Mouse (Mus musculus): ENCODE results near the gene Taar7d. TPM values are rescaled to one million over a fixed set of nuclear protein-coding genes. Genes with fewer than 3 reads are reported as not detected.

The Taar7d gene
- polyA plus RNA-seq, 1 experiment from 2014 or later: not detected

- no peak for TF ChIP-seq CTCF (IDR thresholded peaks at IDR 0.05; ENCODE audit: low read depth)
- no peak for TF ChIP-seq EP300 (IDR thresholded peaks at IDR 0.05; ENCODE audit: low read depth)
- no peaks in the 10 kb centered on the region for H3K36me3 ChIP-seq (replicated peaks; ENCODE audit: insufficient read depth, low read length)
- DNase-seq (no peak), ATAC-seq (no peak)
- no peak within 1 kb of the TSS for H3K27ac ChIP-seq (ENCODE audit: low read depth)
- no peak within 1 kb of the TSS for H3K4me3 ChIP-seq (ENCODE audit: low read depth, low read length)
- no peaks in the 10 kb centered on the region for H3K9me3 ChIP-seq (ENCODE audit: low read length)
- no peak within 1 kb of the TSS for H3K4me2 ChIP-seq (ENCODE audit: low read depth, low read length)
- H3K9ac ChIP-seq (replicated peaks): no peak within 1 kb of the TSS
- WGBS (ENCODE audit: insufficient replicate concordance): 74% methylated on average over 1 of the region's 1 CpGs
- H3K27me3 ChIP-seq (ENCODE audit: insufficient read depth, low read length): no peaks in the 10 kb centered on the region
- H3K4me1 ChIP-seq (ENCODE audit: insufficient read depth): no peaks in the 10 kb centered on the region
These were observed 27.4 kb upstream of the Taar7d start, which contains the start of gene Taar7b for GRCm38 (mm10) chr10:23999639-24000038. Gene Taar7b (plus strand): TSS chr10:23999939.

GRCm38 (mm10) chr10:24006442-24006841 is 20.6 kb upstream of the Taar7d start:
- TF ChIP-seq CTCF (IDR thresholded peaks at IDR 0.05; ENCODE audit: low read depth) (no peak), EP300 (IDR thresholded peaks at IDR 0.05; ENCODE audit: low read depth) (no peak)

GRCm38 (mm10) chr10:24007034-24007433 is 20.0 kb upstream of the Taar7d start:
- Histone ChIP-seq H3K9ac (replicated peaks) (no peak overlapping the region), H3K9me3 (ENCODE audit: low read length) (no peaks in the 10 kb centered on the region), H3K4me2 (ENCODE audit: low read depth, low read length) (no peak overlapping the region), H3K36me3 (replicated peaks; ENCODE audit: insufficient read depth, low read length) (no peaks in the 10 kb centered on the region), H3K27me3 (ENCODE audit: insufficient read depth, low read length) (no peaks in the 10 kb centered on the region), H3K4me1 (ENCODE audit: insufficient read depth) (no peaks in the 10 kb centered on the region), H3K4me3 (ENCODE audit: low read depth, low read length) (no peak overlapping the region), H3K27ac (ENCODE audit: low read depth) (no peak overlapping the region)
- peak; percentile 28; the same call in 1 of the 2 replicates for TF ChIP-seq EP300 (IDR thresholded peaks at IDR 0.05; ENCODE audit: low read depth)
- no peak for TF ChIP-seq CTCF (IDR thresholded peaks at IDR 0.05; ENCODE audit: low read depth)
- DNase-seq: no peak
- 40% methylated on average over 2 of the region's 2 CpGs for WGBS (ENCODE audit: insufficient replicate concordance)
- ATAC-seq: no peak

More at GRCm38 (mm10) chr10:24006442-24006841, 20.6 kb upstream of the Taar7d start:
- Histone ChIP-seq H3K9ac (replicated peaks) (no peak overlapping the region), H3K27ac (ENCODE audit: low read depth) (no peak overlapping the region), H3K9me3 (ENCODE audit: low read length) (no peaks in the 10 kb centered on the region), H3K36me3 (replicated peaks; ENCODE audit: insufficient read depth, low read length) (no peaks in the 10 kb centered on the region), H3K4me2 (ENCODE audit: low read depth, low read length) (no peak overlapping the region), H3K4me3 (ENCODE audit: low read depth, low read length) (no peak overlapping the region), H3K27me3 (ENCODE audit: insufficient read depth, low read length) (no peaks in the 10 kb centered on the region), H3K4me1 (ENCODE audit: insufficient read depth) (no peaks in the 10 kb centered on the region)
- DNase-seq (no peak), ATAC-seq (no peak)
- 67% methylated on average over 1 of the region's 1 CpGs for WGBS (ENCODE audit: insufficient replicate concordance)

- no peaks in the 10 kb centered on the region for H3K36me3 ChIP-seq (replicated peaks; ENCODE audit: insufficient read depth, low read length)
- ATAC-seq: no peak
- no peak for DNase-seq
- 71% methylated on average over 1 of the region's 1 CpGs for WGBS (ENCODE audit: insufficient replicate concordance)
- H3K4me1 ChIP-seq (ENCODE audit: insufficient read depth): no peaks in the 10 kb centered on the region
- H3K9me3 ChIP-seq (ENCODE audit: low read length): no peaks in the 10 kb centered on the region
- no peak overlapping the region for H3K4me3 ChIP-seq (ENCODE audit: low read depth, low read length)
- TF ChIP-seq CTCF (IDR thresholded peaks at IDR 0.05; ENCODE audit: low read depth): no peak
- TF ChIP-seq EP300 (IDR thresholded peaks at IDR 0.05; ENCODE audit: low read depth): no peak
- H3K27me3 ChIP-seq (ENCODE audit: insufficient read depth, low read length): no peaks in the 10 kb centered on the region
- no peak overlapping the region for H3K4me2 ChIP-seq (ENCODE audit: low read depth, low read length)
- H3K27ac ChIP-seq (ENCODE audit: low read depth): no peak overlapping the region
- no peak overlapping the region for H3K9ac ChIP-seq (replicated peaks)
These were observed 18.9 kb upstream of the Taar7d start for GRCm38 (mm10) chr10:24008143-24008542.

- ATAC-seq (no peak), DNase-seq (no peak)
- Histone ChIP-seq H3K27me3 (ENCODE audit: insufficient read depth, low read length) (no peaks in the 10 kb centered on the region), H3K4me1 (ENCODE audit: insufficient read depth) (no peaks in the 10 kb centered on the region), H3K36me3 (replicated peaks; ENCODE audit: insufficient read depth, low read length) (no peaks in the 10 kb centered on the region), H3K9me3 (ENCODE audit: low read length) (no peaks in the 10 kb centered on the region), H3K4me2 (ENCODE audit: low read depth, low read length) (no peak overlapping the region), H3K27ac (ENCODE audit: low read depth) (no peak overlapping the region), H3K9ac (replicated peaks) (no peak overlapping the region), H3K4me3 (ENCODE audit: low read depth, low read length) (no peak overlapping the region)
- TF ChIP-seq EP300 (IDR thresholded peaks at IDR 0.05; ENCODE audit: low read depth) (no peak), CTCF (IDR thresholded peaks at IDR 0.05; ENCODE audit: low read depth) (no peak)
These were observed 4.3 kb downstream of the Taar7d start for GRCm38 (mm10) chr10:24031347-24031746.

- Histone ChIP-seq H3K4me3 (ENCODE audit: low read depth, low read length) (no peak within 1 kb of the TSS), H3K4me2 (ENCODE audit: low read depth, low read length) (no peak within 1 kb of the TSS), H3K4me1 (ENCODE audit: insufficient read depth) (no peaks in the 10 kb centered on the region), H3K27me3 (ENCODE audit: insufficient read depth, low read length) (no peaks in the 10 kb centered on the region), H3K36me3 (replicated peaks; ENCODE audit: insufficient read depth, low read length) (no peaks in the 10 kb centered on the region), H3K27ac (ENCODE audit: low read depth) (no peak within 1 kb of the TSS), H3K9ac (replicated peaks) (no peak within 1 kb of the TSS), H3K9me3 (ENCODE audit: low read length) (no peaks in the 10 kb centered on the region)
- ATAC-seq: no peak
- WGBS (ENCODE audit: insufficient replicate concordance): 88% methylated on average over 2 of the region's 2 CpGs
- DNase-seq: no peak
- TF ChIP-seq CTCF (IDR thresholded peaks at IDR 0.05; ENCODE audit: low read depth): no peak
- no peak for TF ChIP-seq EP300 (IDR thresholded peaks at IDR 0.05; ENCODE audit: low read depth)
These were observed 10.3 kb downstream of the Taar7d start, which contains the start of gene Taar7e for GRCm38 (mm10) chr10:24037314-24037713. Gene Taar7e (plus strand): TSS chr10:24037614.

All from liver, postnatal 0 days (tissue).